ENCODE assay signal across 8 mouse cellular contexts in genomic region chr1:75398761-75399402, GRCm38 (mm10). TPM values are rescaled to one million over a fixed set of nuclear protein-coding genes. Genes with fewer than 3 reads are reported as not detected.
DNase-seq lines count a peak whose midpoint lies in the region; ATAC-seq lines count a peak whose summit lies in the region.

No protein-coding gene starts in this region.

- peaks cover 24% of the 10 kb centered on the region for H3K4me1 ChIP-seq in intestine, embryonic 16.5 days (ENCODE audit: control insufficient read depth, insufficient read depth, low read length)
- peaks cover 3% of the 10 kb centered on the region; the same call in 1 of the 2 replicates for H3K4me1 ChIP-seq in liver, embryonic 16.5 days (ENCODE audit: control insufficient read depth, low read depth, low read length)
- H3K4me1 ChIP-seq in neural tube, embryonic 13.5 days (replicated peaks) = peaks cover 31% of the 10 kb centered on the region

- peaks cover 10% of the 10 kb centered on the region; the same call in 1 of the 2 replicates for H3K36me3 ChIP-seq in intestine, embryonic 16.5 days (ENCODE audit: control insufficient read depth, insufficient read depth, low read length)
- H3K36me3 ChIP-seq in liver, embryonic 16.5 days (ENCODE audit: control insufficient read depth, insufficient read depth) = no peaks in the 10 kb centered on the region
- peaks cover 39% of the 10 kb centered on the region for H3K36me3 ChIP-seq in neural tube, embryonic 13.5 days

- no peaks in the 10 kb centered on the region for H3K27me3 ChIP-seq in intestine, embryonic 16.5 days (replicated peaks; ENCODE audit: control insufficient read depth, insufficient read depth, low read length)
- no peaks in the 10 kb centered on the region for H3K27me3 ChIP-seq in liver, embryonic 16.5 days (ENCODE audit: control insufficient read depth, insufficient read depth, low read depth, low read length)
- no peaks in the 10 kb centered on the region for H3K27me3 ChIP-seq in neural tube, embryonic 13.5 days

- H3K9me3 ChIP-seq in intestine, embryonic 16.5 days (ENCODE audit: control insufficient read depth, low read length) = no peaks in the 10 kb centered on the region
- no peaks in the 10 kb centered on the region for H3K9me3 ChIP-seq in liver, embryonic 16.5 days (replicated peaks; ENCODE audit: control insufficient read depth, low read length)
- no peaks in the 10 kb centered on the region for H3K9me3 ChIP-seq in neural tube, embryonic 13.5 days

- H3K4me3 ChIP-seq in intestine, embryonic 16.5 days (ENCODE audit: low read length) = no peak overlapping the region
- no peak overlapping the region for H3K4me3 ChIP-seq in liver, embryonic 16.5 days (ENCODE audit: low read depth, low read length)
- H3K4me3 ChIP-seq in neural tube, embryonic 13.5 days = no peak overlapping the region

- DNase-seq in ZHBTc4 (ENCODE audit: low read depth, low spot score) = peak; percentile 90
- DNase-seq in heart, adult 18-20 months = peak; percentile 84 to 92

- peak overlapping the region; percentile 74 for H3K27ac ChIP-seq in intestine, embryonic 16.5 days (ENCODE audit: low read length)
- no peak overlapping the region for H3K27ac ChIP-seq in liver, embryonic 16.5 days (ENCODE audit: low read length)
- peak overlapping the region; percentile 77 for H3K27ac ChIP-seq in neural tube, embryonic 13.5 days (replicated peaks)

- WGBS in intestine, embryonic 16.5 days = 12% methylated on average over 9 of the region's 9 CpGs
- WGBS in liver, embryonic 16.5 days (ENCODE audit: insufficient replicate concordance) = 9% methylated on average over 9 of the region's 9 CpGs
- WGBS in neural tube, embryonic 13.5 days = 16% methylated on average over 9 of the region's 9 CpGs

- H3K4me2 ChIP-seq in intestine, embryonic 16.5 days (ENCODE audit: low read depth, low read length) = 0 out of 2 replicates have a peak overlapping the region, but pooled peaks have one; percentile 3
- no peak overlapping the region for H3K4me2 ChIP-seq in liver, embryonic 16.5 days (ENCODE audit: low read depth, low read length)
- H3K4me2 ChIP-seq in neural tube, embryonic 13.5 days = no peak overlapping the region; the same call in 1 of the 2 replicates

- H3K9ac ChIP-seq in intestine, embryonic 16.5 days (ENCODE audit: low read depth, low read length) = peak overlapping the region; percentile 61
- H3K9ac ChIP-seq in liver, embryonic 16.5 days (ENCODE audit: low read depth, low read length) = no peak overlapping the region
- peak overlapping the region; percentile 60; the same call in 1 of the 2 replicates for H3K9ac ChIP-seq in neural tube, embryonic 13.5 days

- ATAC-seq in CD4-positive, CD25-positive, alpha-beta regulatory T cell, adult 4 months = peak; percentile 61
- ATAC-seq in common myeloid progenitor, adult 5-6 weeks (replicated peaks; ENCODE audit: low read depth, poor library complexity, severe bottlenecking) = peak; percentile 94
- peak; percentile 72 for ATAC-seq in intestine, embryonic 16.5 days
- ATAC-seq in liver, embryonic 16.5 days (ENCODE audit: low read depth) = peak; percentile 71
- ATAC-seq in neural tube, embryonic 13.5 days (ENCODE audit: low read depth) = peak; percentile 30
- no peak for ATAC-seq in erythroblast, adult 5-6 weeks (replicated peaks; ENCODE audit: low FRiP score, poor library complexity, severe bottlenecking)

RNA-seq across cellular contexts. Expression of gene Speg, which starts 23.8 kb away (rescaled TPM):
- polyA plus RNA-seq in CD4-positive, CD25-positive, alpha-beta regulatory T cell, adult 4 months (2017; shearing (Covaris generic)) = under 1 TPM in 1 of 2 experiments, not detected in 1; 0.03 TPM
- total RNA-seq in common myeloid progenitor, adult 5-6 weeks (2017) = not detected in 2 replicates
- 100 to 1,000 TPM; 115 TPM for total RNA-seq in heart, adult 18-20 months (2021)
- polyA plus RNA-seq in intestine, embryonic 16.5 days (2015; fragmentation: Nextera tagmentation; extraction: Ambion mirVana) = 33.5 and 35.2 TPM in 2 replicates
- polyA plus RNA-seq in liver, embryonic 16.5 days (2015; fragmentation: Nextera tagmentation; extraction: Ambion mirVana) = 7.6 and 8.0 TPM in 2 replicates
- polyA plus RNA-seq in neural tube, embryonic 13.5 days (2015; fragmentation: Nextera tagmentation; extraction: Ambion mirVana) = 17.8 and 21.4 TPM in 2 replicates
- not detected in 2 replicates for total RNA-seq in erythroblast, adult 5-6 weeks (2015; ENCODE audit: low replicate concordance)
- 1.7 TPM in 1 of 2 replicates, not detected in the other for total RNA-seq in erythroblast, adult 5-6 weeks (2017; ENCODE audit: low replicate concordance)

RNA-seq across cellular contexts. Expression of gene Gmppa, which starts 36.8 kb away (rescaled TPM):
- polyA plus RNA-seq in CD4-positive, CD25-positive, alpha-beta regulatory T cell, adult 4 months (2017; shearing (Covaris generic)) = 10 to 100 TPM; 57.0 to 91.3 TPM
- 61.7 and 73.9 TPM in 2 replicates for total RNA-seq in common myeloid progenitor, adult 5-6 weeks (2017)
- 10 to 100 TPM; 34.5 to 38.2 TPM for total RNA-seq in heart, adult 18-20 months (2021)
- polyA plus RNA-seq in intestine, embryonic 16.5 days (2015; fragmentation: Nextera tagmentation; extraction: Ambion mirVana) = 134 and 137 TPM in 2 replicates
- polyA plus RNA-seq in liver, embryonic 16.5 days (2015; fragmentation: Nextera tagmentation; extraction: Ambion mirVana) = 32.5 and 35.7 TPM in 2 replicates
- 74.4 and 75.9 TPM in 2 replicates for polyA plus RNA-seq in neural tube, embryonic 13.5 days (2015; fragmentation: Nextera tagmentation; extraction: Ambion mirVana)
- total RNA-seq in erythroblast, adult 5-6 weeks (2015; ENCODE audit: low replicate concordance) = 2.9 and 14.4 TPM in 2 replicates
- 6.1 and 20.1 TPM in 2 replicates for total RNA-seq in erythroblast, adult 5-6 weeks (2017; ENCODE audit: low replicate concordance)

RNA-seq across cellular contexts. Expression of gene Des, which starts 38.8 kb away (rescaled TPM):
- not detected for polyA plus RNA-seq in CD4-positive, CD25-positive, alpha-beta regulatory T cell, adult 4 months (2017; shearing (Covaris generic))
- total RNA-seq in common myeloid progenitor, adult 5-6 weeks (2017) = not detected in 2 replicates
- total RNA-seq in heart, adult 18-20 months (2021) = 1,000 to 10,000 TPM; 1,347 to 1,386 TPM
- polyA plus RNA-seq in intestine, embryonic 16.5 days (2015; fragmentation: Nextera tagmentation; extraction: Ambion mirVana) = 149 and 159 TPM in 2 replicates
- polyA plus RNA-seq in liver, embryonic 16.5 days (2015; fragmentation: Nextera tagmentation; extraction: Ambion mirVana) = 7.2 and 13.9 TPM in 2 replicates
- 3.3 and 7.7 TPM in 2 replicates for polyA plus RNA-seq in neural tube, embryonic 13.5 days (2015; fragmentation: Nextera tagmentation; extraction: Ambion mirVana)
- not detected in 2 replicates for total RNA-seq in erythroblast, adult 5-6 weeks (2015; ENCODE audit: low replicate concordance)
- total RNA-seq in erythroblast, adult 5-6 weeks (2017; ENCODE audit: low replicate concordance) = not detected in 2 replicates

RNA-seq across cellular contexts. Expression of gene Asic4, which starts 51.4 kb away (rescaled TPM):
- not detected for polyA plus RNA-seq in CD4-positive, CD25-positive, alpha-beta regulatory T cell, adult 4 months (2017; shearing (Covaris generic))
- not detected in 2 replicates for total RNA-seq in common myeloid progenitor, adult 5-6 weeks (2017)
- total RNA-seq in heart, adult 18-20 months (2021) = not detected
- 2.0 and 2.4 TPM in 2 replicates for polyA plus RNA-seq in intestine, embryonic 16.5 days (2015; fragmentation: Nextera tagmentation; extraction: Ambion mirVana)
- polyA plus RNA-seq in liver, embryonic 16.5 days (2015; fragmentation: Nextera tagmentation; extraction: Ambion mirVana) = 0.06 TPM in 1 of 2 replicates, not detected in the other
- polyA plus RNA-seq in neural tube, embryonic 13.5 days (2015; fragmentation: Nextera tagmentation; extraction: Ambion mirVana) = 28.7 and 28.8 TPM in 2 replicates
- not detected in 2 replicates for total RNA-seq in erythroblast, adult 5-6 weeks (2015; ENCODE audit: low replicate concordance)
- total RNA-seq in erythroblast, adult 5-6 weeks (2017; ENCODE audit: low replicate concordance) = not detected in 2 replicates

Comparison
In these comparisons a context has a peak if more than half of its experiments do, and no peak if none do; other contexts are left out.
1. RNA of gene Des, which starts 38.8 kb away (polyA plus RNA-seq): 149 to 159 TPM in intestine, embryonic 16.5 days; 7.2 to 13.9 TPM in liver, embryonic 16.5 days, 3.3 to 7.7 TPM in neural tube, embryonic 13.5 days and not detected in CD4-positive, CD25-positive, alpha-beta regulatory T cell, adult 4 months; every median in the first group is over 10 times any median in the second.